Mouse (Mus musculus): ENCODE measurements at regions not wholly inside any gene's neighbourhood (a gene's known extent, or its start where the extent isn't known, plus 50 kb on each side); places are given as distances from the start of the nearest gene placed in this dataset.

GRCm38 (mm10) chr5:91818195-91818594 is 144.7 kb downstream of the Rchy1 start:
- no peak overlapping the region for H3K9ac ChIP-seq (ENCODE audit: low read length)
- no peak overlapping the region for H3K4me3 ChIP-seq (ENCODE audit: low read depth, low read length)
- DNase-seq (ENCODE audit: low spot score), result no peak
- no peak overlapping the region for H3K4me2 ChIP-seq (ENCODE audit: low read depth, severe bottlenecking)
- no peak for ATAC-seq (ENCODE audit: insufficient number of reproducible peaks, low FRiP score, low TSS enrichment, low read depth)
- H3K27me3 ChIP-seq (ENCODE audit: control insufficient read depth, insufficient read depth, low read length), result no peaks in the 10 kb centered on the region
- H3K27ac ChIP-seq (replicated peaks; ENCODE audit: low read depth, low read length), result no peak overlapping the region
- H3K36me3 ChIP-seq (ENCODE audit: control insufficient read depth, insufficient read depth, low read length), result no peaks in the 10 kb centered on the region
- no peaks in the 10 kb centered on the region for H3K4me1 ChIP-seq (ENCODE audit: control insufficient read depth, insufficient read depth, low read length)
- WGBS, result 83% methylated on average over 11 of the region's 11 CpGs
- no peaks in the 10 kb centered on the region for H3K9me3 ChIP-seq (ENCODE audit: control insufficient read depth, low read length)

DNA sequence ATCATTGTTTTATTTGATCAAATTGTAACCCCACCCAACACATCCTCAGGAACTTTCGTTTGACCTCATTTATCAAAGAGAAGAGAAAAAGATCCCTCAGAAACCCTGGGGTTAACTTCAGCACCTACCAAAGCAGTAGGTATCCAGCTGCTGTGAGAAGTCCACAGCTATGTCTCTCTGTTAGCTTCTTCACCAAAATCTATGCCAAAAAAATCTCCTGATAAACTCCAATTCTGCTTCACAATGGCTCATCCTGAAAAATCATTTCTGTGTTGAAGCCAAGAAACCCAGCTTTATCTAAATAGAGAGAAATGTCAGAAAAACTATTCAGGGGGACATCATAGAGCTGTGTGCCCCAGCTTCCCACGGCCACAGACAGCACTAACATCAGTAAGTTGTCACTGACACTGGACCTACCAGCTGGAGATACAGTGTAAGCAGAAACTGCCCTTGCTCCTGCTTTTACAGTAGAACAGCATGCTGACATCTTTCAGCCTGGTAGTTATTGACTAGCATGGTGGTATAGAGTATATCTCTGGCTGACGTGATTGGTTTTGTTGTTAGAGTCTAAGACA is 146.4 kb downstream of the Rchy1 start:
- Histone ChIP-seq H3K4me2 (ENCODE audit: low read depth, severe bottlenecking) (no peak overlapping the region), H3K27me3 (ENCODE audit: control insufficient read depth, insufficient read depth, low read length) (no peaks in the 10 kb centered on the region), H3K9ac (ENCODE audit: low read length) (no peak overlapping the region), H3K9me3 (ENCODE audit: control insufficient read depth, low read length) (no peaks in the 10 kb centered on the region), H3K27ac (replicated peaks; ENCODE audit: low read depth, low read length) (no peak overlapping the region), H3K36me3 (ENCODE audit: control insufficient read depth, insufficient read depth, low read length) (no peaks in the 10 kb centered on the region), H3K4me1 (ENCODE audit: control insufficient read depth, insufficient read depth, low read length) (no peaks in the 10 kb centered on the region), H3K4me3 (ENCODE audit: low read depth, low read length) (no peak overlapping the region)
- 89% methylated on average over 3 of the region's 3 CpGs for WGBS
- ATAC-seq (ENCODE audit: insufficient number of reproducible peaks, low FRiP score, low TSS enrichment, low read depth) (no peak), DNase-seq (ENCODE audit: low spot score) (no peak)

GRCm38 (mm10) chr5:91814956-91815355 is 147.9 kb downstream of the Rchy1 start:
- Histone ChIP-seq H3K4me2 (ENCODE audit: low read depth, severe bottlenecking) (no peak overlapping the region), H3K4me3 (ENCODE audit: low read depth, low read length) (no peak overlapping the region), H3K4me1 (ENCODE audit: control insufficient read depth, insufficient read depth, low read length) (no peaks in the 10 kb centered on the region), H3K36me3 (ENCODE audit: control insufficient read depth, insufficient read depth, low read length) (no peaks in the 10 kb centered on the region), H3K27ac (replicated peaks; ENCODE audit: low read depth, low read length) (no peak overlapping the region), H3K27me3 (ENCODE audit: control insufficient read depth, insufficient read depth, low read length) (no peaks in the 10 kb centered on the region), H3K9ac (ENCODE audit: low read length) (no peak overlapping the region), H3K9me3 (ENCODE audit: control insufficient read depth, low read length) (no peaks in the 10 kb centered on the region)
- DNase-seq (ENCODE audit: low spot score), result no peak
- WGBS, result 78% methylated on average over 6 of the region's 6 CpGs
- no peak for ATAC-seq (ENCODE audit: insufficient number of reproducible peaks, low FRiP score, low TSS enrichment, low read depth)

DNA sequence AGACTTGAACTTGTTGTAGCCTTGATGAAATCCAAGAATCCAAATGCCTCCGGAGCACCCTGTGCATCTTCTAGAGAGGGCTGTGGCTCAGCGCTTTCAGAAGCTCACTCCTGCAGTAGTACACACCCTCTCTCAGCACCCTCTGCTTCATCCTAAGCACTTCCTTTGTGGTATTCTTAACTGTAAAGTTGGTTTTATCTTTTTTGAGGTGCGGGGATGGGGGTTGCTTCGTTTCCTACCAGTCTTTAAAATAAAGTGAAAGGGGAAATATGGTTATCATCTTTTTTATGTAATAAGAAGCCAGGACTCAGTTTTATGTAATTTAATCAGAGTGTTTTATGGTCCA is 148.5 kb downstream of the Rchy1 start:
- H3K36me3 ChIP-seq (ENCODE audit: control insufficient read depth, insufficient read depth, low read length), result no peaks in the 10 kb centered on the region
- ATAC-seq (ENCODE audit: insufficient number of reproducible peaks, low FRiP score, low TSS enrichment, low read depth) (no peak), DNase-seq (ENCODE audit: low spot score) (no peak)
- H3K27me3 ChIP-seq (ENCODE audit: control insufficient read depth, insufficient read depth, low read length), result no peaks in the 10 kb centered on the region
- H3K9ac ChIP-seq (ENCODE audit: low read length), result no peak overlapping the region
- 85% methylated on average over 4 of the region's 4 CpGs for WGBS
- no peaks in the 10 kb centered on the region for H3K9me3 ChIP-seq (ENCODE audit: control insufficient read depth, low read length)
- no peaks in the 10 kb centered on the region for H3K4me1 ChIP-seq (ENCODE audit: control insufficient read depth, insufficient read depth, low read length)
- H3K27ac ChIP-seq (replicated peaks; ENCODE audit: low read depth, low read length), result no peak overlapping the region
- no peak overlapping the region for H3K4me2 ChIP-seq (ENCODE audit: low read depth, severe bottlenecking)
- no peak overlapping the region for H3K4me3 ChIP-seq (ENCODE audit: low read depth, low read length)

DNA sequence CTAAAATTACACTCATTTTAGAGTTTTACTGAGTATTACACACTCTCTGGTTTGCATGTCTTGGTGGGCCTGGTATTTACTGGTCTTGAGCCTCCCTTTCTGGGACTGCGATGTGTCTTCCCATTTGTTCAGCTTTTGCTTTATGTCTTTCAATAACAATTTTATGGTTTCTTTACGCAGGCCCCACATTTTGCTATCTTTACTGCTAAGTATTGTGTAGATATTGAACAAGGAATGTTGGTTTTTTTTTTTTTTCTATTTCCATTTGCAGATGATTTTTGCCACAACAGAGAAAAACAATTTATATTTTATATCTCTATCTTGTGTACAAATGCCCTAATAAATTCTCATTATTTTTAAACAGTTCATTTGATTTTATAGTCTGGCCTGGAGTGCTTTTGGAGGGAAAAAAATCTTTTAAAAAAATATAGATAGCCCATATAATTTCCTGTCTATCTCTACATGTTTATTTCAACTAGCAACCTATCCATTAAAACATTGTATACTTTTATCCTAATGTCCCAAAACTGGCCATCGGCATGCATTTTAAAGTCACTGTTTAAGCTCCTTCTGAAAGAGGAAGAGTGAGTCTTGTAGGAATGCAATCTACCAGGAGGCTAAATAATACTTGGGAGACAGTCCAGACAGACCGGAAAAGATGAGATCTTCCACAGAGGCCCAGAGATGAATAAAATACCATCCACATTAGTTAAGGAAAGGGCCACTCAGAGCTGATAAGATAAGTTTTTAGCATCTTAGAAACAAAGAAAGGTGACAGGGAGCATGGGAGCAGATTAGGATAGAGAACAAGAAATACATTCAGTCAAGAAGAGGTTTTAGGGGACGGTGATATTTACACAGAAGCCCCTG is 149.1 kb downstream of the Rchy1 start:
- Histone ChIP-seq H3K4me2 (ENCODE audit: low read depth, severe bottlenecking) (no peak overlapping the region), H3K4me1 (ENCODE audit: control insufficient read depth, insufficient read depth, low read length) (no peaks in the 10 kb centered on the region), H3K9me3 (ENCODE audit: control insufficient read depth, low read length) (no peaks in the 10 kb centered on the region), H3K4me3 (ENCODE audit: low read depth, low read length) (no peak overlapping the region), H3K27me3 (ENCODE audit: control insufficient read depth, insufficient read depth, low read length) (no peaks in the 10 kb centered on the region), H3K36me3 (ENCODE audit: control insufficient read depth, insufficient read depth, low read length) (no peaks in the 10 kb centered on the region), H3K9ac (ENCODE audit: low read length) (no peak overlapping the region), H3K27ac (replicated peaks; ENCODE audit: low read depth, low read length) (no peak overlapping the region)
- ATAC-seq (ENCODE audit: insufficient number of reproducible peaks, low FRiP score, low TSS enrichment, low read depth) (no peak), DNase-seq (ENCODE audit: low spot score) (no peak)
- 91% methylated on average over 5 of the region's 5 CpGs for WGBS

DNA sequence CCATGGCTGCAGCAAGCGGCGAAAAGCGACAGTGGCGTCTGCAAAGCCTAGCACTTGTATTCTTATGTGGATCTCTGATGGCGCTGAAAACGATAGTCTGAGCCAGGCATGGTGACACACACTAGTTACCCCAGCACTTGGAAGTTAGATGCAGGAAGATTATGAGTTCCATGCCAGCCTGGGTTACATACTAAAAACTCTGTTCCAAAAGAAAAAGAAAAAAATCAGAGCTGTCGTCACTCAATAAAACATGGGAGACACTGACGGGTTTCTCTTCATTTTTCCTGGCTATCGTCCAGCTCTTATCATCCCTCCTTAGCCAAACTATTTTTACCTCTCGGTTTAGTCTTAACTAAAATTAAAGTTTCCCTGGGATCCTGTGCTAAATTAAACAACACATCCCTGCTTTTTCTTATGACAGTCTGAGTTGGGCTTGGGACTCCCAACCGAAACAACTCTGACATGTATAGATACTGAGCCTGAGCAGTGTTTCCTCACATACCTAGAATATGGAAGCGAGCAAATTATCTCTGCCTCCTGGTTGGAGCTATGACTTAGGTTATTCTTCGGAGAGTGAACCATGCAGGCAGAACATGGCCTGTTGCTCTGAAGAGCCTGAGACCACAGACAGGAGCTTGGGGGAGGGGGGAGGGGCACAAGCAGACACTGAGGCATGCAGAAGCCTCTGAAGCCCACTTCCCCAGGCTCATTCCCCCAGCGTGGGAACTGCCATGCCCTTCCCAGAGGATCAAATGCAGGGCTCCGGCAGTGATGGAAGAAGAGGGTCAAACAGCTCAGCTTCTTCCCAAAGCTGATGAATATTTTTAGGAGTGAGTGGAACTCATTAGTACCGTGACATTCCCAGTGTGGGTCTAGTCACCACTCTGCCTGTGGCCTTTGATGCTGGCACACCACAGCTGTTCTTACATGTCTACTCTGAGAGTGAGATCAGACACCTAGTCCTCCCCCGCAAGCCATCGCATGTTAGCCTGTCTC is 155.5 kb downstream of the Rchy1 start:
- ATAC-seq (ENCODE audit: insufficient number of reproducible peaks, low FRiP score, low TSS enrichment, low read depth), result peak; percentile 65; the same call in 1 of the 2 replicates
- H3K36me3 ChIP-seq (ENCODE audit: control insufficient read depth, insufficient read depth, low read length), result no peaks in the 10 kb centered on the region
- no peak for DNase-seq (ENCODE audit: low spot score)
- H3K4me1 ChIP-seq (ENCODE audit: control insufficient read depth, insufficient read depth, low read length), result no peaks in the 10 kb centered on the region
- H3K27me3 ChIP-seq (ENCODE audit: control insufficient read depth, insufficient read depth, low read length), result no peaks in the 10 kb centered on the region
- H3K9ac ChIP-seq (ENCODE audit: low read length), result no peak overlapping the region
- H3K4me2 ChIP-seq (ENCODE audit: low read depth, severe bottlenecking), result no peak overlapping the region
- no peaks in the 10 kb centered on the region for H3K9me3 ChIP-seq (ENCODE audit: control insufficient read depth, low read length)
- 67% methylated on average over 18 of the region's 18 CpGs for WGBS
- no peak overlapping the region for H3K4me3 ChIP-seq (ENCODE audit: low read depth, low read length)
- no peak overlapping the region for H3K27ac ChIP-seq (replicated peaks; ENCODE audit: low read depth, low read length)

DNA sequence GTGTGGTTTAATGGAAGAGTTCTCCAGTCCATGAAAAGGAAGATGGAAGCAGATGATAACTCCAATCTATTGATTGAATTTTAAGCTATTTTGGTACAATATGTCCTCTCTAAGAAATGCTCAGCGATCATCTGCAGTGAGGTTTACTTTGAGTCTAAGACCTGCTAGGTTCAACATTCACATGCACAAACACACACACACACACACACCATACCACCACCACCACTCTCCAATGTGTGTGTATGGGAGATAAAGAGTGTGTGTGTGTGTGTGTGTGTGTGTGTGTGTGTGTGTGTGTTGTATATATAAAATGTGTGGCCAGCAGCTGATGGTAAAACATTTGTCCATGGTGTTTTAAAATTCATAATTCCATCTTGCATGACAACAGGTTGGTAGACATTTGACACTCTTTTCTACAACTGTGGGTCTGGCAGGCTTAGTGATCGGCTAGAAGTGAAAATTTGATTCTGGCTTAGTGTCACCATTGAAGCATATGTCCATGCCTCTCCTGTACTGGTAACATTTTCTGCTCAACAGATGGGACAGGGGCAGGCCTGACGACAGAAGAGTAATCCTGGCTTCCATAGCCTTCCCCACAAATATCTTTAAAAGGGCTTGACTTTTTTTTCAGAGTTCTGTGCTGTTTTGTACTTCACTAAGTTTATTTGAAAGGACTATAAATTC is 161.4 kb downstream of the Rchy1 start:
- Histone ChIP-seq H3K27ac (replicated peaks; ENCODE audit: low read depth, low read length) (no peak overlapping the region), H3K36me3 (ENCODE audit: control insufficient read depth, insufficient read depth, low read length) (no peaks in the 10 kb centered on the region), H3K4me3 (ENCODE audit: low read depth, low read length) (no peak overlapping the region), H3K27me3 (ENCODE audit: control insufficient read depth, insufficient read depth, low read length) (no peaks in the 10 kb centered on the region), H3K4me2 (ENCODE audit: low read depth, severe bottlenecking) (no peak overlapping the region), H3K9ac (ENCODE audit: low read length) (no peak overlapping the region), H3K9me3 (ENCODE audit: control insufficient read depth, low read length) (no peaks in the 10 kb centered on the region), H3K4me1 (ENCODE audit: control insufficient read depth, insufficient read depth, low read length) (no peaks in the 10 kb centered on the region)
- WGBS, result 84% methylated on average over 3 of the region's 3 CpGs
- no peak for DNase-seq (ENCODE audit: low spot score)
- no peak for ATAC-seq (ENCODE audit: insufficient number of reproducible peaks, low FRiP score, low TSS enrichment, low read depth)

GRCm38 (mm10) chr5:91797362-91797761 is 165.5 kb downstream of the Rchy1 start:
- DNase-seq (ENCODE audit: low spot score), result no peak
- ATAC-seq (ENCODE audit: insufficient number of reproducible peaks, low FRiP score, low TSS enrichment, low read depth), result no peak
- Histone ChIP-seq H3K27me3 (ENCODE audit: control insufficient read depth, insufficient read depth, low read length) (no peaks in the 10 kb centered on the region), H3K9me3 (ENCODE audit: control insufficient read depth, low read length) (no peaks in the 10 kb centered on the region), H3K4me1 (ENCODE audit: control insufficient read depth, insufficient read depth, low read length) (no peaks in the 10 kb centered on the region), H3K27ac (replicated peaks; ENCODE audit: low read depth, low read length) (no peak overlapping the region), H3K36me3 (ENCODE audit: control insufficient read depth, insufficient read depth, low read length) (no peaks in the 10 kb centered on the region), H3K4me2 (ENCODE audit: low read depth, severe bottlenecking) (no peak overlapping the region), H3K9ac (ENCODE audit: low read length) (no peak overlapping the region), H3K4me3 (ENCODE audit: low read depth, low read length) (no peak overlapping the region)
- 92% methylated on average over 3 of the region's 3 CpGs for WGBS

Data from limb, embryonic 11.5 days (tissue).